Mouse (Mus musculus) urinary bladder, adult 2 months (tissue): Measurements from ENCODE around the gene Ptprc. TPM values are rescaled to one million over a fixed set of nuclear protein-coding genes. Genes with fewer than 3 reads are reported as not detected.

Experiments used
- DNase-seq: peaks from one replicate; pipeline ENCODE4 v3.0.0; 2022; ENCODE audit warnings: low spot score
- polyA plus RNA-seq: library from polyadenylated mRNA; depleted of rRNA; stranded (reverse); fragments of >200 nt; gene quantifications from 2 replicates; pipeline ENCODE4 v1.2.3, GENCODE M21; 2012; rRNA removed

The Ptprc gene
- polyA plus RNA-seq = 11.8 and 12.3 TPM in 2 replicates

GRCm38 (mm10) chr1:138175494-138175893 is at the start of gene Ptprc:
Gene Ptprc, minus strand, starts transcription at chr1:138175708.
- no peak for DNase-seq

- DNase-seq = no peak
Observed at GRCm38 (mm10) chr1:138214736-138215458, 39.4 kb upstream of the Ptprc start.

GRCm38 (mm10) chr1:138210387-138211024 is 35.0 kb upstream of the Ptprc start:
- DNase-seq = no peak

- DNase-seq = no peak
Observed at GRCm38 (mm10) chr1:138209751-138210150, 34.2 kb upstream of the Ptprc start.

GRCm38 (mm10) chr1:138206041-138206440 is 30.5 kb upstream of the Ptprc start:
- no peak for DNase-seq

- DNase-seq = no peak
Observed at GRCm38 (mm10) chr1:138191689-138192508, 16.4 kb upstream of the Ptprc start.

- no peak for DNase-seq
Observed at GRCm38 (mm10) chr1:138188131-138188530, 12.6 kb upstream of the Ptprc start.

GRCm38 (mm10) chr1:138185904-138186303 is 10.4 kb upstream of the Ptprc start:
- DNase-seq = no peak

GRCm38 (mm10) chr1:138180081-138180480 is 4.6 kb upstream of the Ptprc start:
- DNase-seq = no peak

GRCm38 (mm10) chr1:138174705-138175492 is 609 bp downstream of the Ptprc start:
- no peak for DNase-seq

- DNase-seq = no peak
Observed at GRCm38 (mm10) chr1:138174143-138174542, 1.4 kb downstream of the Ptprc start.

GRCm38 (mm10) chr1:138173669-138174068 is 1.8 kb downstream of the Ptprc start:
- no peak for DNase-seq

- DNase-seq = no peak
Observed at GRCm38 (mm10) chr1:138172547-138172946, 3.0 kb downstream of the Ptprc start.

- DNase-seq = no peak
Observed at GRCm38 (mm10) chr1:138172096-138172495, 3.4 kb downstream of the Ptprc start.

- no peak for DNase-seq
Observed at GRCm38 (mm10) chr1:138166233-138166771, 9.2 kb downstream of the Ptprc start.

- no peak for DNase-seq
Observed at GRCm38 (mm10) chr1:138162638-138163037, 12.9 kb downstream of the Ptprc start.

- no peak for DNase-seq
Observed at GRCm38 (mm10) chr1:138158921-138159320, 16.6 kb downstream of the Ptprc start.

- DNase-seq = no peak
Observed at GRCm38 (mm10) chr1:138158236-138158635, 17.3 kb downstream of the Ptprc start.

- no peak for DNase-seq
Observed at GRCm38 (mm10) chr1:138157709-138158108, 17.8 kb downstream of the Ptprc start.

- DNase-seq = no peak
Observed at GRCm38 (mm10) chr1:138157008-138157407, 18.5 kb downstream of the Ptprc start.

GRCm38 (mm10) chr1:138154185-138154785 is 21.2 kb downstream of the Ptprc start:
- DNase-seq = no peak
